Mouse (Mus musculus): ENCODE data around the gene Cyp4f16. TPM values are rescaled to one million over a fixed set of nuclear protein-coding genes. Genes with fewer than 3 reads are reported as not detected.
"Not testable (repeated sequence)": the region's sequence is repeated elsewhere in the genome, so short reads cannot be mapped to it uniquely, and the experiment has no call there.

Cyp4f16 gene
- 21.0 and 22.3 TPM in 2 replicates for polyA plus RNA-seq (2015; fragmentation: Nextera tagmentation; extraction: Ambion mirVana)

GRCm38 (mm10) chr17:32536051-32536866, at the start of gene Cyp4f16:
Gene Cyp4f16, plus strand, starts transcription at chr17:32536558.
- H3K27me3 ChIP-seq, H3K4me1 ChIP-seq, H3K9me3 ChIP-seq, H3K36me3 ChIP-seq: not testable (repeated sequence)
- WGBS, result 4% methylated on average over 5 of the region's 5 CpGs
- peak; percentile 97 for ATAC-seq (ENCODE audit: borderline replicate concordance, extremely low read depth, low FRiP score, low TSS enrichment)
- H3K4me2 ChIP-seq, result peak within 1 kb of the TSS; percentile 79
- H3K9ac ChIP-seq, result peak within 1 kb of the TSS; percentile 57
- peak within 1 kb of the TSS; percentile 50 for H3K4me3 ChIP-seq
- H3K27ac ChIP-seq, result peak within 1 kb of the TSS; percentile 14; the same call in 1 of the 2 replicates

DNA sequence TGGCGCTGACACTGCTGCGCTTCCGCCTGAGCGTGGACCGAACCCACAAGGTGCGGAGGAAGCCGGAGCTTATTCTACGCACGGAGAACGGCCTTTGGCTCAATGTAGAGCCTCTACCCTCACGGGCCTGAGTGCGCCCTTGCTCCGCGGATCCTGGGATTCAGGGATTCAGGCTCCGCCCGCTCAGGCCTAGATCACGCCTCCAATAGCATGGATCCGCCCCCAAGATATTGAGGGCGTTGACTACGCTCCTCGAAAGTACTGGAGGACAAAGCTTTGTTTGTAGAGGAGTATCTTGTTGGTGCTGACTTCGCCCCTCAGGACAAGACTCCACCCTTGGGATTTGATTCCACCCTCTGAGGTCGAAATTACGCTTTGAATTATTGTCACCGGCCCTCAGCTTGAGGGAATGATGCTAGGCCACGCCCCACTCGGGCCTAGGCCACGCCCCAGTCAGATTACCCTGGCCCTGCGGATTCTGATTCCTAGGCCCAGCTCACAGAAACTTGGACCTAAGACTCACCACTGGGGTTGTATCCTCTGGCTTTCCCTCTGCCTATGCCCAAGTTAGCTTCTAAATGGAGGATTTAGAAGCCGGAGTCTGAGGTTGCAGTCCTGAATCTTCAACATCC, 43.9 kb upstream of the Cyp4f16 start:
- H3K27me3 ChIP-seq, result no peaks in the 10 kb centered on the region
- H3K4me3 ChIP-seq, result peak overlapping the region; percentile 34
- WGBS, result 9% methylated on average over 30 of the region's 30 CpGs

DNA sequence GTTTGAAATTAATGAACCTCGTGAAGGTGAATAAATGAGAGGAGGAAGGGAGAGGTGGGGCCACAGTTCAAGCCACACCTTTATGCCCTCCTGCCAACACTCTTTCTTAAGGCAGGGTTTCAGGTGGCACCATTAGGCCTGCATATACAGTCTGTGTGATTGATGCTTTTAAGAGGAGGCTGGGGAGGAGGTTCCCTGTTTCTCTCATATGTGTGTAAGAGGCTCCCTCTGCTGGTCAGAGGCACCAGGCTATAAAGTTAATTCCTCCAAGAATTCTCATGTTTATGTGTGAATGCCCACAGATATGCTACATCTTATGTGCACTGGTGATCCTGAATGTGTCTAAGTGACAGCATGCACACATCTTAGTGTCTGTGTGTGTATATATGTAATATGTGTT, 41.8 kb upstream of the Cyp4f16 start:
- WGBS, result 33% methylated on average over 1 of the region's 1 CpGs
- H3K4me1 ChIP-seq, result no peaks in the 10 kb centered on the region
- H3K9ac ChIP-seq, result no peak overlapping the region
- H3K4me3 ChIP-seq, result no peak overlapping the region
- H3K4me2 ChIP-seq, result no peak overlapping the region
- ATAC-seq (ENCODE audit: borderline replicate concordance, extremely low read depth, low FRiP score, low TSS enrichment), result no peak
- H3K27ac ChIP-seq, result no peak overlapping the region
- H3K9me3 ChIP-seq, result no peaks in the 10 kb centered on the region
- no peaks in the 10 kb centered on the region for H3K27me3 ChIP-seq
- no peaks in the 10 kb centered on the region for H3K36me3 ChIP-seq

More for the DNA sequence above, 43.9 kb upstream of the Cyp4f16 start:
- Histone ChIP-seq H3K4me2 (peak overlapping the region; percentile 60), H3K9me3 (no peaks in the 10 kb centered on the region), H3K4me1 (no peaks in the 10 kb centered on the region), H3K27ac (no peak overlapping the region), H3K9ac (0 out of 2 replicates have a peak overlapping the region, but pooled peaks have one; percentile 13), H3K36me3 (no peaks in the 10 kb centered on the region)
- peak; percentile 80; the same call in 1 of the 2 replicates for ATAC-seq (ENCODE audit: borderline replicate concordance, extremely low read depth, low FRiP score, low TSS enrichment)

GRCm38 (mm10) chr17:32500511-32500910, 35.8 kb upstream of the Cyp4f16 start:
- not testable (repeated sequence) for H3K36me3 ChIP-seq; H3K27ac ChIP-seq; H3K4me3 ChIP-seq; H3K4me1 ChIP-seq; H3K27me3 ChIP-seq; H3K4me2 ChIP-seq; H3K9ac ChIP-seq; ATAC-seq (ENCODE audit: borderline replicate concordance, extremely low read depth, low FRiP score, low TSS enrichment); H3K9me3 ChIP-seq
- whole genome bisulfite sequencing, result 85% methylated on average over 4 of the region's 4 CpGs

GRCm38 (mm10) chr17:32501051-32501450, 35.3 kb upstream of the Cyp4f16 start:
- no peaks in the 10 kb centered on the region for H3K9me3 ChIP-seq
- no peak overlapping the region for H3K4me2 ChIP-seq
- no peak for ATAC-seq (ENCODE audit: borderline replicate concordance, extremely low read depth, low FRiP score, low TSS enrichment)
- no peak overlapping the region for H3K27ac ChIP-seq
- 0 out of 2 replicates have a peak, but pooled peaks cover 5% of the 10 kb centered on the region for H3K4me1 ChIP-seq
- no peaks in the 10 kb centered on the region for H3K27me3 ChIP-seq
- WGBS, result 61% methylated on average over 3 of the region's 3 CpGs
- no peaks in the 10 kb centered on the region for H3K36me3 ChIP-seq
- H3K4me3 ChIP-seq, result no peak overlapping the region
- H3K9ac ChIP-seq, result no peak overlapping the region

DNA sequence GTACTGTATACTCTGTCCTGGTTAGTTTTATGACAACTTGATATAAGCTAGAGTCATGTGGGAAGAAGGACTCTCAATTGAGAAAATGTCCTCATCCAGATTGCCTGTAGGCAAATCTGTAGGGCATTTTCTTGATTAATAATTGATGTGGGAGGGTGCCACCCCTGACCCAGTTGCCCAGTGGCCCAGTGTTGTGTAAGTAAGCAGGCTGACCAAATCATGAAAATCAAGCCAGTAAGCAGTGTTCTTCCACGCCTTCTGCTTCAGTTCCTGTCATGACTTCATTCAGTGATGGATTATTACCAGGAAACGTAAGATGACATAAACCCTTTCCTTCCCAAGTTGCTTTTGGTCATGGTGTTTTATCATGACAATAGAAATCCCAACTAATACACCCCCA, 33.2 kb upstream of the Cyp4f16 start:
- no peak overlapping the region for H3K27ac ChIP-seq
- no peak overlapping the region for H3K4me3 ChIP-seq
- H3K36me3 ChIP-seq, result no peaks in the 10 kb centered on the region
- H3K4me2 ChIP-seq, result no peak overlapping the region
- no peak overlapping the region for H3K9ac ChIP-seq
- H3K9me3 ChIP-seq, result no peaks in the 10 kb centered on the region
- H3K27me3 ChIP-seq, result no peaks in the 10 kb centered on the region
- 60% methylated on average over 2 of the region's 2 CpGs for WGBS
- peaks cover 14% of the 10 kb centered on the region for H3K4me1 ChIP-seq
- no peak for ATAC-seq (ENCODE audit: borderline replicate concordance, extremely low read depth, low FRiP score, low TSS enrichment)

GRCm38 (mm10) chr17:32505851-32506728, 30.3 kb upstream of the Cyp4f16 start, which contains the start of gene Cyp4f17:
Gene Cyp4f17, plus strand, starts transcription at chr17:32506050.
- no peaks in the 10 kb centered on the region for H3K27me3 ChIP-seq

DNA sequence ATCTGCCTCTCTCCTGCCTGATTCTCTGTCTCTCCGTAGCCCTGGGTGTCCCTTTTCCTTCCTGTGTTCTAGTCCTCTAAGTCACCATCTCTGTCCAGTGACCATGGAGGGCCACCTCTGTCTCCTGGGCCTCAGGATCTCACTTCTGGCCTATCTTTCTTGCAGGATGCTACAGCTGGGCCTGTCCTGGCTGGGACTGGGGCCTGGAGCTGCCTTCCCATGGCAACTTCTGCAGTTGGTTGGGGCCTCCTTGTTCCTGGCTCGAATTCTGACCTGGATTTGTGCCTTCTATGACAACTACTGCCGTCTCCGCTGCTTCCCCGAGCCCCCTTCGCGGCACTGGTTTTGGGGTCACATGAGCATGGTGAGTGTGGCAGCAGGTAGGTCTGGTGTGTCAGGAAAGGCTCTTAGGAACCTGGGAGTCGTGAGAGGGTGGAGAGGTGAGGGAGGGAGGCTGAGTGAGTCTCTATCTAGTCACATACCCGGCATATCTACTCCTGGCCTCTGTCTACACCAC, 29.6 kb upstream of the Cyp4f16 start:
- 34% methylated on average over 9 of the region's 9 CpGs for whole genome bisulfite sequencing
- Histone ChIP-seq H3K27ac (peak overlapping the region; percentile 44; the same call in 1 of the 2 replicates), H3K9me3 (no peaks in the 10 kb centered on the region), H3K4me2 (peak overlapping the region; percentile 72), H3K4me1 (peaks cover 14% of the 10 kb centered on the region), H3K4me3 (peak overlapping the region; percentile 43), H3K27me3 (no peaks in the 10 kb centered on the region), H3K36me3 (no peaks in the 10 kb centered on the region), H3K9ac (peak overlapping the region; percentile 53)
- ATAC-seq (ENCODE audit: borderline replicate concordance, extremely low read depth, low FRiP score, low TSS enrichment), result peak; percentile 66; the same call in 1 of the 2 replicates

More at GRCm38 (mm10) chr17:32505851-32506728, 30.3 kb upstream of the Cyp4f16 start, which contains the start of gene Cyp4f17:
- Histone ChIP-seq H3K4me1 (peaks cover 14% of the 10 kb centered on the region), H3K4me2 (peak within 1 kb of the TSS; percentile 72), H3K4me3 (peak within 1 kb of the TSS; percentile 43), H3K27ac (peak within 1 kb of the TSS; percentile 57), H3K9me3 (no peaks in the 10 kb centered on the region), H3K36me3 (no peaks in the 10 kb centered on the region), H3K9ac (peak within 1 kb of the TSS; percentile 53)
- peak; percentile 91 for ATAC-seq (ENCODE audit: borderline replicate concordance, extremely low read depth, low FRiP score, low TSS enrichment)
- WGBS, result 1% methylated on average over 30 of the region's 30 CpGs

GRCm38 (mm10) chr17:32516126-32516525, 20.2 kb upstream of the Cyp4f16 start:
- ATAC-seq (ENCODE audit: borderline replicate concordance, extremely low read depth, low FRiP score, low TSS enrichment), result no peak
- Histone ChIP-seq H3K4me2 (no peak overlapping the region), H3K4me3 (no peak overlapping the region), H3K9me3 (no peaks in the 10 kb centered on the region), H3K27me3 (no peaks in the 10 kb centered on the region), H3K9ac (no peak overlapping the region), H3K4me1 (no peaks in the 10 kb centered on the region), H3K27ac (no peak overlapping the region), H3K36me3 (no peaks in the 10 kb centered on the region)
- WGBS, result 67% methylated on average over 5 of the region's 5 CpGs

GRCm38 (mm10) chr17:32521981-32522380, 14.4 kb upstream of the Cyp4f16 start:
- H3K36me3 ChIP-seq, result no peaks in the 10 kb centered on the region
- H3K4me2 ChIP-seq, result no peak overlapping the region
- no peaks in the 10 kb centered on the region for H3K27me3 ChIP-seq
- H3K9ac ChIP-seq, result no peak overlapping the region
- no peak overlapping the region for H3K27ac ChIP-seq
- 85% methylated on average over 5 of the region's 5 CpGs for WGBS
- H3K4me1 ChIP-seq, result no peaks in the 10 kb centered on the region
- no peak overlapping the region for H3K4me3 ChIP-seq
- ATAC-seq (ENCODE audit: borderline replicate concordance, extremely low read depth, low FRiP score, low TSS enrichment), result no peak
- H3K9me3 ChIP-seq, result no peaks in the 10 kb centered on the region

- 89% methylated on average over 4 of the region's 4 CpGs for WGBS
- Histone ChIP-seq H3K27ac (no peak overlapping the region), H3K36me3 (no peaks in the 10 kb centered on the region), H3K4me3 (no peak overlapping the region), H3K27me3 (no peaks in the 10 kb centered on the region), H3K4me2 (no peak overlapping the region), H3K9me3 (no peaks in the 10 kb centered on the region), H3K9ac (no peak overlapping the region), H3K4me1 (no peaks in the 10 kb centered on the region)
- ATAC-seq (ENCODE audit: borderline replicate concordance, extremely low read depth, low FRiP score, low TSS enrichment), result no peak
Measured at GRCm38 (mm10) chr17:32522386-32522785, 14.0 kb upstream of the Cyp4f16 start.
